Mouse (Mus musculus): Measurements from ENCODE around the gene Sema4b.

Gene Sema4b

GRCm38 (mm10) chr7:80197941-80198778 lies 11.5 kb downstream of the Sema4b start:
- peak; percentile 89 for DNase-seq (ENCODE audit: extremely low spot score, low spot score)

GRCm38 (mm10) chr7:80198863-80199262 lies 12.2 kb downstream of the Sema4b start:
- DNase-seq (ENCODE audit: extremely low spot score, low spot score), result no peak

DNA sequence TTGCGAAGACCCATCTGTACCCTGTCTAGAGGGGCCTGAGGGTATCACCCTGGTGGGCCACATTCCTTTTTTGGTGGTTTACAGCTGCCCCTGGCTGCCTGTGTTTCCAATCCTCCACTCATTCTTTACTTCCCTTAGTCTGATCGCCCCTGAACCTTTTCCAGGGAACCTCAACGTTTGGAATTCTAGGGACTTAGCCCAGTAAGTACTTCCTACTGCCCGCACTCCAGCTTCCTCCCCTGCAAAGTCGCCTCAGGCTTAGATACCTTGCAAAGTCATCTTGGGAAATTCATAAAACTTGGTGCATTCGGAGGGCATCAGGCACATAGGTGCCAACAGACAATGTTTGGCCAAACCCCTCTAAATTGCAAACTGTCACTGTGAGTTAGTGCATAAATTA lies 12.6 kb downstream of the Sema4b start:
- no peak for DNase-seq (ENCODE audit: extremely low spot score, low spot score)

DNA sequence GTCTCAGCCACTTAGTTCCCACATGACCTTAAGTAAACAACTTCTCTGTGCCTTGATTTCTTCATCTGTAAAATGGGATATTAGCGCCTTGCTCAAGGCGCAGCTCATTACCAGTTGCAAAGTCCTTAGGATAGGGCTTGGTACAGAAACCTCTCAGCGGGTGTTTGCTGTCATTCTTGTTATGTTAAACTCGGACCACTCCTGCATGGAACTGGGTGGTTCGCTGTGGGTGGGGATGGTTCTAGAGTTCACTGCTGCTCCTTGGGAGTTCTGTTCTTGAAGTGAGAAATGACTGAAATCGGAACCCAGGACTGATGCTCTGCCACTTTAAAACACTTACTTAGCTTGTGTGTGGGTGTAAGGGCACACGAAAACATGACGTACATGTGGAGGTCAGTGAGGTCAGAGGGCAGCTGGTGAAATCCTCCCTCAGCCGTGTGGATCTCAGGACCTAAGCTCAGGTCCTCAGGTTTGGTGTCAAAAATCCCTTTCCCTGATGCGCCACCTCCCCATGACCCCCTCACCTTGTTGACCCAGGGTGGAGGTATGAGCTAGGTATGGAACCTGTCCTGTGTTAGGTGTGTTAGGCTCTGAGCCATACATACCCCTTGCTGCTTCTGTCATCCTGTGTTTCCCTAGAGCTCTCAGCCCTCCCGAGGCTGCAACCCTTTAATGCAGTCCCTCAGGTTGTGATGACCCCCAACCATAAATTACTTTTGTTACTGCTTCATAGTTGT lies 13.4 kb downstream of the Sema4b start:
- no peak for DNase-seq (ENCODE audit: extremely low spot score, low spot score)

- DNase-seq (ENCODE audit: extremely low spot score, low spot score), result no peak
These were observed 13.9 kb downstream of the Sema4b start for GRCm38 (mm10) chr7:80200588-80200945.

- DNase-seq (ENCODE audit: extremely low spot score, low spot score), result no peak
These were observed 14.4 kb downstream of the Sema4b start for GRCm38 (mm10) chr7:80200963-80201539.

DNA sequence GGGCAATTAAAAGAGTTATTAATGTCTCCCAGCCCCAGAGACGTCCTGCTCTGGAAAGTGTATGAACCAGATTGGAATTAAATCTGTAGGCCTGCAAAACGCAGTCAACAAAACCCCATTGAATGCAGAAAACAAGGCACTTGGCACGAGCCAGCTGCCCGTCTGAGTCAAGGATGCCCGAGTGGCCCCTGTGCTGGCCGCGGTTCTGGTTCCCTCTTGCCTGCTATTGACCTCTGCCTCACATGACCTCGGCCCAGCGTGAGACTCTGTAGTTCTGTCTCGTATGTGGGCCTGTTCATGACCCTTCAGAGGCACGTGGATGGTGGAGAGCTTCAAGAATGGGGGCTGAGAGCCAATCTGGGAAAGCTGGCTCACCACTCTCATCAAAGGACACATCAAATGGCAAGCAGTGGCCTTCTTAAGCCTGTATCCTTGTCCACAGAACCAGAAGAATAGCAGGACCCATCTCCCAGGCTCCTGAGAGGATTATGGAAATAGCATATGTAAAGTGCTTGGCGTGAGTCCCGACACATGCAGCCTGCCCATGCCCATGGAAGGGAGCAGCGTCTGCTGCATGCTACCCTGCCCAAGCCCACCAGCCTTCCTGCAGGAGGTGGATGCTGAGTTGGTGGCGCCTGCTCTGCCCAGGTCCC lies 15.4 kb downstream of the Sema4b start:
- DNase-seq (ENCODE audit: extremely low spot score, low spot score), result no peak

DNA sequence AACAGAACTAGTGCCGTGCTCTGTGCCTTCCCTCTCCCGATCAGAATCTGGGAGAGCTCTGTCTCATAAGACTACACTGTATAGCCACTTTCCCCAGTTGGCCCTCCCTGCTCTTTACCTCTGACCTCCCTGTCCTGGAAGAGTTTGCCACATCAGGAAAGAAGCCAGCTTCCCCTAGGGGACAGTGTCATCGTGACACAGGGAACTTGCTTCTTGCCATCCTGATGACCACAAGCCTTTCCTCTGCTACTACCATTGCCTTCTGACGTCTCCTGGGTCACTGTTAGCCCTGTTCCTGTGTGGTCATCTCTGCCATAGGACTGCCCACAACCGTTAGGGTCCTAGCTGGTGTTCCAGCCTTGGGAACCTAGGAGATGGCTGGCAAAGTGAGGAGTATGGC lies 16.3 kb downstream of the Sema4b start:
- DNase-seq (ENCODE audit: extremely low spot score, low spot score), result no peak

GRCm38 (mm10) chr7:80203638-80204096 lies 17.0 kb downstream of the Sema4b start:
- no peak for DNase-seq (ENCODE audit: extremely low spot score, low spot score)

DNA sequence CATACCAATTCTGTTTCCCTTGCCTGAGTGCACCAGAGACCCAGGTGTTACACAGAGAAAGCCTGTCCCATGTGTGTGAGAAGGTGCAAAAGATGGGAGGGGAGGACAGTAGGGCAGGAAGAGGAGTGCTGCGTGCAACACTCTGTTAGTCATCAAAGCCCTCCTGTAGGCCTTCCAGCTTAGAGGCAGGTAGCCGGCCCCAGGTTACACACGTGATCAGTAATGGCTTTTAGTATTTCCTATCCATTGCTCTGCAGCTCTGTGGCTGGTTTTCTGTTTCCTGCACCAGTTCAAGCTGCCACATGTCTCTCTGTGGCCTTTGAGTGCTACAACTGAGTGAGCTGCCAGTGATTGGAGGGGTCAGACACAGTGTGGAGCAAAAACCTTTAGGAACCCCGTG lies 17.7 kb downstream of the Sema4b start:
- DNase-seq (ENCODE audit: extremely low spot score, low spot score), result no peak

- DNase-seq (ENCODE audit: extremely low spot score, low spot score), result no peak
These were observed 18.3 kb downstream of the Sema4b start for GRCm38 (mm10) chr7:80204961-80205360.

- no peak for DNase-seq (ENCODE audit: extremely low spot score, low spot score)
These were observed 19.3 kb downstream of the Sema4b start for GRCm38 (mm10) chr7:80205705-80206589.

DNA sequence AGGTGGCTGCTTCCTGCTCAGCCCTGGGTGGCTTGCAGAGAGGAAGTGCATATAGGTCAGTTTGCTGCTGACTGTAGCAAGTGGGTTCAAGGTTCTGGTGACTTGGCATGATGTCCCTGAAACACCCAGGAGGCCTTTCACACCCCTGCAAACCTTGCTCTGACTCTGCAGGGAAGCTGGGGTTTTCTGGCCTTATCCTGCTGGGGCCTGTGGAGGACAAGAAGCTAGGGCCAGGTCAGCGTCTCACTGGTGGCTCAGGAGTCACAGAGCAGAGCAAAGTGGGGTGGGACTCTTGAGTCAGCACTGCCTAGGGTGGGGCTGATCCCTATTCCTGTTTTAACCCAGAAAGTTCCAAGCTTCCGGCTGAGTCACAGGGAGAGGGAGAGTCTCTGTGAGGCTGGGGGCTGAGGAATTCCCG lies 20.7 kb downstream of the Sema4b start:
- no peak for DNase-seq (ENCODE audit: extremely low spot score, low spot score)

DNA sequence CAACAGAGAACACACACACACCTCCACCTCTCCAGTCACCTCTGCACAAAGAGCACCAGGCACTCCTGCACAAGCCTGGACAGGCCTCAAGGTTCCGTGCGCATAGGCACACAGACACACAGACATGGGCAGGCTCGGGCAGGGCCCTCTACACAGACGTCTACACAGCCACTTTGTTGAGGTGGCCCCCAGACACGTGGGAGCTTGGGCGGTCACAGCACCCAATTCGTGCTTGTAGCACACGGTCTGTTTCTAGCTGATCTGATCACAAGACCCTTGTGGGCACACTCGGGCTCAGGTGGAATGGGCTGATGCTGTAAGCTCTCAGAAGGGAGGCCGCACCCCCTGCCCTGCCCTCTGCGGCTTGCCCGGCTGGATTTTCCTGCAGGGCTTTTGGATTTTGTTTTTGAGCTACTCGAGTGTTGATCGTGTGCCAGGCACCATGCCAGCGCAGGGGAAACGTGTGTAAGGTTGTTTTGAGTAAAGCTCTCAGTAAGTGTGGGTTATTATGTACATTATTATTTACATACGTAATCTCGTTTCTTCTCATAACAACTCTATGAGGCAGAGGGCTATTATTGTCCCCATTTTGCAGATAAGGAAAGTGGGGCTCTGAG lies 21.5 kb downstream of the Sema4b start:
- DNase-seq (ENCODE audit: extremely low spot score, low spot score), result no peak

DNA sequence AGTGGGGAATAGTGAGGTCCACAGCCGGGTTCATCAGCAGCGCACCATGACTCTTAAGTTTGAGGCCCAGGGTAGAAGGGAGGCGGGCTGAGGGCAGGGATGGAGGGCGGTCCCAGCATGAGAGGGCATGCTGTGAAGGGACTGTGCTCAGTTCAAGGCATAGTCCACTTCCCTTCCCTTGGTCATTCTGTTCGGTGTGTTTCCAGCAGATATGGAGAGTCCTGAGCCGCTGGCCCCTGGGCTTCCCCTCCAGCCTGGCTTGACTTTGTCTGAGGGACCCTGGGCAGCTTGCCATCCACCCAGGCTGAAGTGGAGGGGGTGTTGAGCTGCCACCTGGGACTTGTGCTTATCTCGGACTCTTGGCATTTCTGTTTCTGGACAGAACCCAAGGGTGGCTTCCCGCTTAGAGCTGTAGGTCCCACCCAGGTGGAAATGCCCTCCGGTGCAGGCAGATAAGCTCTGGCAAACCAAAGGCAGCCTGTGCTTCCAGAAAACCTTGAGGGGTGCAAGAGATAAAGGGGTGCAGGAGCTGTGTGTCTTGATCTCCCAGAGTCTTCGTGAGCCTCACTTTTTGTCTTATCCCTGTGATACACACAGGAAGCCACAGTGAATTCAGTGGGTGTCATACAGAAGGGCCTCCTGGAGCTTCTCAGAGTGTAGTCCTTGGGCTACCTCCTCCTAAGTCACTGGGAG lies 22.2 kb downstream of the Sema4b start:
- DNase-seq (ENCODE audit: extremely low spot score, low spot score), result no peak

GRCm38 (mm10) chr7:80209669-80210068 lies 23.0 kb downstream of the Sema4b start:
- no peak for DNase-seq (ENCODE audit: extremely low spot score, low spot score)

GRCm38 (mm10) chr7:80210982-80211381 lies 24.3 kb downstream of the Sema4b start:
- no peak for DNase-seq (ENCODE audit: extremely low spot score, low spot score)

GRCm38 (mm10) chr7:80213604-80214003 lies 27.0 kb downstream of the Sema4b start:
- no peak for DNase-seq (ENCODE audit: extremely low spot score, low spot score)

GRCm38 (mm10) chr7:80214459-80214858 lies 27.8 kb downstream of the Sema4b start:
- DNase-seq (ENCODE audit: extremely low spot score, low spot score), result no peak

GRCm38 (mm10) chr7:80215398-80215797 lies 28.8 kb downstream of the Sema4b start:
- DNase-seq (ENCODE audit: extremely low spot score, low spot score), result peak; percentile 74

Data from neural tube, embryonic 10.5 days (tissue).